Mouse (Mus musculus): ENCODE data around the gene Jade3. TPM values are rescaled to one million over a fixed set of nuclear protein-coding genes. Genes with fewer than 3 reads are reported as not detected.
"Not testable (repeated sequence)": the region's sequence is repeated elsewhere in the genome, so short reads cannot be mapped to it uniquely, and the experiment has no call there.

The Jade3 gene
- total RNA-seq (2021): 1 to 10 TPM; 6.4 to 7.1 TPM
- long read RNA-seq, experiment 1, partial matches to known transcripts: 0 of 3 reads
- long read RNA-seq, experiment 1, other reads (novel, unspliced or antisense): 3 of 3 reads
- long read RNA-seq, experiment 2, partial matches to known transcripts: 0 of 2 reads
- long read RNA-seq, experiment 2, other reads (novel, unspliced or antisense): 2 of 2 reads

- intact Hi-C loops (cut with DNase I): loop anchor here (5.0 kb wide), 1 partner anchor 63 kb away; the partner anchor contains the start of gene Rp2
- no peak for TF ChIP-seq CTCF (IDR thresholded peaks at IDR 0.05)
- peak; percentile 57 to 73 for DNase-seq (ENCODE audit: extremely low spot score in 1 of 2, low spot score in 2 of 2)
Measured at GRCm38 (mm10) chrX:20425140-20425838, at the start of gene Jade3. Gene Jade3 (plus strand): TSS chrX:20425688.

GRCm38 (mm10) chrX:20379347-20380014 is 46.0 kb upstream of the Jade3 start:
- Histone ChIP-seq H3K27ac (no peak overlapping the region), H3K4me3 (no peak overlapping the region)
- no peak for TF ChIP-seq CTCF (IDR thresholded peaks at IDR 0.05)
- DNase-seq (ENCODE audit: extremely low spot score in 1 of 2, low spot score in 2 of 2): no peak
- intact Hi-C loops (cut with DNase I): no loop called here

More at GRCm38 (mm10) chrX:20425140-20425838, at the start of gene Jade3:
- Histone ChIP-seq H3K4me3 (peak within 1 kb of the TSS; percentile 59), H3K27ac (peak within 1 kb of the TSS; percentile 84)

- no peak for TF ChIP-seq CTCF (IDR thresholded peaks at IDR 0.05)
- Histone ChIP-seq H3K4me3 (no peak overlapping the region), H3K27ac (no peak overlapping the region)
- intact Hi-C loops (cut with DNase I): no loop called here
- no peak for DNase-seq (ENCODE audit: extremely low spot score in 1 of 2, low spot score in 2 of 2)
Measured at GRCm38 (mm10) chrX:20382260-20382659, 43.2 kb upstream of the Jade3 start.

- no peak for DNase-seq (ENCODE audit: extremely low spot score in 1 of 2, low spot score in 2 of 2)
- intact Hi-C loops (cut with DNase I): no loop called here
- H3K27ac ChIP-seq: no peak overlapping the region
Measured at GRCm38 (mm10) chrX:20387006-20387405, 38.5 kb upstream of the Jade3 start.

GRCm38 (mm10) chrX:20391964-20392363 is 33.5 kb upstream of the Jade3 start:
- DNase-seq (ENCODE audit: extremely low spot score in 1 of 2, low spot score in 2 of 2); intact Hi-C loops (cut with DNase I); H3K4me3 ChIP-seq; H3K27ac ChIP-seq: not testable (repeated sequence)

More at GRCm38 (mm10) chrX:20387006-20387405, 38.5 kb upstream of the Jade3 start:
- TF ChIP-seq CTCF (IDR thresholded peaks at IDR 0.05): no peak
- no peak overlapping the region for H3K4me3 ChIP-seq

- TF ChIP-seq CTCF (IDR thresholded peaks at IDR 0.05): no peak
- Histone ChIP-seq H3K4me3 (no peak overlapping the region), H3K27ac (no peak overlapping the region)
- intact Hi-C loops (cut with DNase I): no loop called here
- DNase-seq (ENCODE audit: extremely low spot score in 1 of 2, low spot score in 2 of 2): no peak
Measured at GRCm38 (mm10) chrX:20392942-20393341, 32.5 kb upstream of the Jade3 start.

- no peak for DNase-seq (ENCODE audit: extremely low spot score in 1 of 2, low spot score in 2 of 2)
- no peak overlapping the region for H3K27ac ChIP-seq
- TF ChIP-seq CTCF (IDR thresholded peaks at IDR 0.05): peak; percentile 12
- intact Hi-C loops (cut with DNase I): no loop called here
- H3K4me3 ChIP-seq: no peak overlapping the region
Measured at GRCm38 (mm10) chrX:20404068-20404467, 21.4 kb upstream of the Jade3 start.

GRCm38 (mm10) chrX:20406909-20407308 is 18.6 kb upstream of the Jade3 start:
- TF ChIP-seq CTCF (IDR thresholded peaks at IDR 0.05): no peak
- intact Hi-C loops (cut with DNase I): no loop called here
- Histone ChIP-seq H3K4me3 (no peak overlapping the region), H3K27ac (no peak overlapping the region)
- DNase-seq (ENCODE audit: extremely low spot score in 1 of 2, low spot score in 2 of 2): no peak

GRCm38 (mm10) chrX:20407676-20408075 is 17.8 kb upstream of the Jade3 start:
- intact Hi-C loops (cut with DNase I): no loop called here
- no peak for TF ChIP-seq CTCF (IDR thresholded peaks at IDR 0.05)
- Histone ChIP-seq H3K27ac (no peak overlapping the region), H3K4me3 (no peak overlapping the region)
- no peak for DNase-seq (ENCODE audit: extremely low spot score in 1 of 2, low spot score in 2 of 2)

- H3K4me3 ChIP-seq: no peak overlapping the region
- intact Hi-C loops (cut with DNase I): no loop called here
- no peak for TF ChIP-seq CTCF (IDR thresholded peaks at IDR 0.05)
Measured at GRCm38 (mm10) chrX:20411382-20411781, 14.1 kb upstream of the Jade3 start.

GRCm38 (mm10) chrX:20412221-20412620 is 13.3 kb upstream of the Jade3 start:
- TF ChIP-seq CTCF (IDR thresholded peaks at IDR 0.05): no peak
- DNase-seq (ENCODE audit: extremely low spot score in 1 of 2, low spot score in 2 of 2): no peak
- intact Hi-C loops (cut with DNase I): no loop called here
- Histone ChIP-seq H3K4me3 (no peak overlapping the region), H3K27ac (no peak overlapping the region)

More at GRCm38 (mm10) chrX:20411382-20411781, 14.1 kb upstream of the Jade3 start:
- DNase-seq (ENCODE audit: extremely low spot score in 1 of 2, low spot score in 2 of 2): no peak
- no peak overlapping the region for H3K27ac ChIP-seq
